Mouse (Mus musculus) megakaryocyte, adult 5-6 weeks (primary cell): ENCODE measurements at regions not wholly inside any gene's neighbourhood (a gene's known extent, or its start where the extent isn't known, plus 50 kb on each side); places are given as distances from the start of the nearest gene placed in this dataset.

ENCODE experiments used
- ATAC-seq: 2 replicates; pipeline ENCODE4 v1.8.0; 2016; ENCODE audit warnings: mild to moderate bottlenecking, inconsistent platforms; ENCODE audit not compliant: poor library complexity, severe bottlenecking

GRCm38 (mm10) chr10:56754546-56755175, 377.5 kb downstream of the Gja1 start:
- ATAC-seq, result no peak

- ATAC-seq, result no peak
Measured at GRCm38 (mm10) chr10:56770629-56771028, 393.5 kb downstream of the Gja1 start.

GRCm38 (mm10) chr10:56782265-56782664, 405.1 kb downstream of the Gja1 start:
- ATAC-seq, result no peak

DNA sequence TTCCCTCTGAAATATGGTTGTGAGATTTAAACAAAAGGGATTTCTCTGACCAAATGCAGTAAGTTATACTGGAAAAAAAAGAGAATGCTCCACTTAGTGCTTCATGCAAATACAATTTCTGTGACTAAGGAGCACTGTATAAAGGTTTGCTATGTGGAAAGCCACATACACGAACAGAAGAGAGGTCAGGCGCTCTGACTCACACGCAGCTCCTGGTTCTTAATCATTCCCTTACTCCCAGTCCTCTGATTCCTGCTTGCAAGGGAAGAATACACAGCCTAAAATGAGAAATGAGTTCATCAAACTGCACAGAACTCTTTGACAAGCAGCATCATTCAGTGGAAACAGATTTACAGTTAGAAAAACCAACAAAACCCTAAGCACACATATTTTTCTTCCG, 406.8 kb downstream of the Gja1 start:
- ATAC-seq, result no peak

GRCm38 (mm10) chr10:56788081-56788480, 411.0 kb downstream of the Gja1 start:
- no peak for ATAC-seq

DNA sequence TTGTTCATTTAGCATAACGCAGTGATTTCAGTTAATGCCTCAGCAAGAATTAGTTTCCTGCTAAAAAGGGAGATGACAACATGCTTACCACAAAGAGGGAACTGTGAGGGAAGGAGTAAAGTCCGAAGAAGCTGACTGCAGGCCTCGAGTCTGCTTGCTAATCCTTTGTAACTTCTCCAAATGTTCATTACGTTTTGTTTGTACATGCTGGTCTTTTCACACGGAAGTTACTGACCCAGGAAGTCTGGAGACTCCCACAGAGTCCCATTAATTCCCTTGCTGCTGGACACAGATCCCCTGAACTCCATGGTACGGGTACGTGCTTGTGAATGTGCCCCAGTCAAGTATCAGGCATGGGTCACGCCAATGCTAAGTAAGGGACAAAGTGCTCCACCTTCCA, 415.9 kb downstream of the Gja1 start:
- peak; percentile 89 for ATAC-seq

- ATAC-seq, result peak; percentile 70
Measured at GRCm38 (mm10) chr10:56795396-56795795, 418.3 kb downstream of the Gja1 start.

- ATAC-seq, result no peak
Measured at GRCm38 (mm10) chr10:56799307-56799706, 422.2 kb downstream of the Gja1 start.

- ATAC-seq, result no peak
Measured at GRCm38 (mm10) chr10:56799745-56800144, 422.6 kb downstream of the Gja1 start.

GRCm38 (mm10) chr10:56809006-56809405, 431.9 kb downstream of the Gja1 start:
- no peak for ATAC-seq

- no peak for ATAC-seq
Measured at GRCm38 (mm10) chr10:56822158-56822557, 445.0 kb downstream of the Gja1 start.

DNA sequence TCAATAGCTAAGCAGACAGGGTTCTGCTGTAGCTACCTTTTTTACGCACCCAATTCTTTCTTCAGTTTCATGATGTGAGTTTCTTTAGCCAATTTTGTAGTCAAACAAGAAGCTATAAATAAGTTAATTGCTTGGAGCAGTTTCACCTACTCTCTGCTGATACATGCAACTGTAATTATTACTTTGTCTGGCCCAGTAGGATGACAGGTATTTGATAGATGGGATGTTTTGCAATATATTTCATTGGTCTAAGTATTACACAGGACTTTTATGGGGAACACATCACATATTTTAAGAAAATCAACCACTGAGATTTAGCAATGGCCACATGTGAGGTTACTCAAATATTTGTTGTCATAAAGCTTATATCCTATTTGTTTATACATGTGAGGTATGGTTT, 454.2 kb downstream of the Gja1 start:
- no peak for ATAC-seq

DNA sequence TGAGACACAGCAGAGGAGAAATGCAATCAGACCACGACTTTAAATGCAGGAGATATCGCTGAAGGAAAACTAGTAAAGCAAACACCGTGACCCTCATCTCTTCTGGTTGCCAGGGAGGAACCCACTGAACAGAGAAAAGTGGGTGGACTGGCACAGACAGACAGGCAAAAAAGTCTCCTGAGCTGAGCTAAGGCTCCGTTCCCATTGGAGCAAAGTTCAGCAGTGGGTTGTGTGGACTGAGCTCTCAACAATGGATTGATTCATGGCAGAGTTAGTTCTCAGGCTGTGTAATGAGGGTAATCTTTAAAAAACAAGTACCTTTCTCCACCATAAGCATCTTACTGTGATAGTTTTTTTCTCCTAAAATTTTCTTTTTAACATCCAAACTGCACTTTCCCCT, 454.8 kb downstream of the Gja1 start:
- ATAC-seq, result no peak

- no peak for ATAC-seq
Measured at GRCm38 (mm10) chr10:56836130-56836529, 459.0 kb downstream of the Gja1 start.

DNA sequence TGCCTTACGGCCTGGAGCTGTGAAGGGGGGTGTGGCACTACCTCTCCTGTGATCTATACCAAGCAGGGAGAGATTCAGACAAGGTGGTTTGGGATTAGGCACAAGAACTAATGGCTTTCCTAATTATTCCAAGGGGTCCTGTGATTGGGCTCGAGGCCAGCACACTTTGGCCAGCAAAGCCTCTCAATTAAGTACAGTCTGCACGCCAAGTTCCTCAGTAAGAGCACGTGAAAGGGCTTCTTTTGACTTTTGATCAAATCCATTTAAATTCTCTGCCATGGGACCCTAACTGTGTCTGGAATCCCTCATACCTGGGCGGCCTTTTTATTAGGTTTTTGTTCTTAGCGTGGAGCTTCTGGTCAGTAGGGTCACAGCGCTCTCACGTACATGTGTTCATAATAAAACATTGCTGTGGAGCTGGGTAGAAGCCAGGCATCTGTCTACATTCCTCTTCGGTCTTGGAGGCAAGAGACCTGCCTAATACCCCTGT, 461.9 kb downstream of the Gja1 start:
- no peak for ATAC-seq

GRCm38 (mm10) chr10:56839545-56839944, 462.4 kb downstream of the Gja1 start:
- no peak for ATAC-seq

- ATAC-seq, result peak; percentile 56; the same call in 1 of the 2 replicates
Measured at GRCm38 (mm10) chr10:56840732-56841131, 463.6 kb downstream of the Gja1 start.

DNA sequence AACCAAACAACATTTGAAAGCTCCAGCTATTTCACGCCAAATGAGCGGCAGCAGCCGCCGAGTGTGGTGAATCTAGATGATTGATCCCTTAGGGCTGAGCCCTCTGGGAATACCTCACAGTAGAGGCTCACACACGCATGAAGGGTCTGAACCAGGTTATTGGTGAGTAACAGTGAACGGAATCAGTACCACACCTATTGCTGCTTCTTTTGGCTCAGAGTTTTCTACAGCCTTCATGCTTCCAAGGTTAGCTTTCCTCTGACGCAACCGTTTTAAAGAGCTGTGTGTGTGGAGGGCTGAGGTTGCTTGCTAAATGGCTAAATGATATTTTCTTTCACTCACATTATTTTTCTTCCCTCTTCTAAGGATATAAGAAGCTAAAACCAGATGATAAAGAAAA, 464.4 kb downstream of the Gja1 start:
- ATAC-seq, result no peak

- ATAC-seq, result no peak
Measured at GRCm38 (mm10) chr10:56841973-56842372, 464.8 kb downstream of the Gja1 start.

DNA sequence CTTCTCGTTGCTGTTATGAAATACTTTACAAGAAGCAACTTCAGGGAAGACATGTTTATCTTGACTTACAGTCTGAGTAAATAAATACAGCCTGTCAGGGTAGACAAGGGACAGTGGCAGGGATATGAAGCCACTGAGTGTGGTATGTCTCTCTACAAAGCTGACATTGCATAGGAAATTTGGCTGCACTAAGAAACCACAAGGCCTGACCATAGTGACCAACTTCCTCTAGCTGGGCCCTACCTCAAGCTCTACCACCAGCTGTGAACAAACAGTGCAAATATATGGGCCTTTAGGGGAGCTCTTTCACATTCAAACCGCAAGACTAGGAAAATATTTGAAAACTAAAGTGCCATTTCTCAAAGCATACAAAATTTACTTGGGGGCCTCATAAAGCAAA, 475.4 kb downstream of the Gja1 start:
- peak; percentile 93 for ATAC-seq

GRCm38 (mm10) chr10:56856186-56856585, 479.1 kb downstream of the Gja1 start:
- ATAC-seq, result peak; percentile 58

- ATAC-seq, result peak; percentile 84
Measured at GRCm38 (mm10) chr10:56879744-56880143, 502.6 kb downstream of the Gja1 start.

- ATAC-seq, result peak; percentile 44
Measured at GRCm38 (mm10) chr10:56880154-56880591, 503.0 kb downstream of the Gja1 start.
